Mouse (Mus musculus): Measurements from ENCODE around the gene Stard3. TPM values are rescaled to one million over a fixed set of nuclear protein-coding genes. Genes with fewer than 3 reads are reported as not detected.

Stard3 gene
- total RNA-seq, 2 experiments from 2014 or later, result 34.1 to 36.8 TPM

DNA sequence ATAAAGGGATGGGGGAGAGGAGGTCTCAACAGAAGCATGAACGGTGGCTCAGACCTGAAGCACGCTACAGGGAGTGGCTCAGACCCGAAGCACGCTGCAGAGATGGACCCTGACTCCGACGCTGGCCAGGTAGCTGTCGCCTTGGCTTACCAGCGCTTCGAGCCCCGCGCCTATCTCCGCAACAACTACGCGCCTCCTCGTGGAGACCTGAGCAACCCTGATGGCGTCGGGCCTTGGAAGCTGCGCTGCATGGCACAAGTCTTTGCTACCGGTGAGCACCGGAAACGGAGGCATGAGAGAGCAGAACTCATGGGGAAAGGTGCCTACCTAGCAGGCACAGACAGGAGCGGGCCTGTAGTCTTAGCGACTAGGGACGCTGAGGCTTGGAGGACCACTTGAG, 28.4 kb downstream of the Stard3 start:
- intact Hi-C loops (cut with DNase I), result no loop called here
- DNase-seq (ENCODE audit: low spot score in 2 of 2), result no peak

DNA sequence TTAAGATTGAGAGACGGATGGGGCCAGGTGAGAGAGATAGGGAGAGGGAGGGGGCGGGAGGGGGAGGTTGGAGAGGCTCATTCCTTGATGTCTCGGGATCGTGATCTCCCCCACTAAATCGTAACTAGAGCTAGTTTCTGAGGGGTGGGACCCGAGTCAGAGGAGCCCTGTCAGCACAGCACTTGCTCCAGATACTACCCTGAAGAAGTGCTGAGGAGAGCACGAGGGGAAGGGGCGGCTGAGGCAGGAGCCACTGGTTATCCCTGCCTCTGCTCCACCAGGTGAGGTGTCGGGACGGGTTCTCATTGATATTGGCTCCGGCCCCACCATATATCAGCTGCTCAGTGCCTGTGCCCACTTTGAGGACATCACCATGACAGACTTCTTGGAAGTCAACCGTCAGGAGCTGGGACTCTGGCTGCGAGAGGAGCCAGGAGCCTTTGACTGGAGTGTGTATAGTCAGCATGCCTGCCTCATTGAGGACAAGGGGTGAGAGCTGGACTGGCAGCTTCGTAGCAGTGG, 28.9 kb downstream of the Stard3 start:
- intact Hi-C loops (cut with DNase I), result no loop called here

DNA sequence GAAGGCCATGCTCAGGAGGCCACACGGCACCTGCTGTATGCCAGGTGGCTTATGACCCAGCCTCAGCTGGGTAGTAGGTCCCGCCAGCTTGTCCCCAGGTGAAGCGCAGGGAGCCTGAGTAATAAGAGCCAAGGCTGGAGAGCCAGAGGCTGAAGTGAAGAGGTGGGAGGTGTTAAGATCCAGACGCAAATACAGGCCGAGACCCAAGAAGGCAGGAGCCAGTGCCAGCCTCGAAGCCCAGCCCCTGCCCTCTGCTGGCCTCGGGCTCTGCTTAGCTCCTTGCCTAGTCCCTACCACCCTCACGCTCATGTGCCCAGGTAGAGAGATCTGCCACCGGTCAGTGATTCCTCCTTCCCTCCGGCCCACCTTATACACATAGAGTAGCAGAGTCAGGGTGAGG, 30.1 kb downstream of the Stard3 start:
- intact Hi-C loops (cut with DNase I), result no loop called here
- no peak for DNase-seq (ENCODE audit: low spot score in 2 of 2)

More for the DNA sequence above, 28.9 kb downstream of the Stard3 start:
- no peak for DNase-seq (ENCODE audit: low spot score in 2 of 2)

GRCm38 (mm10) chr11:98389221-98389780, 31.1 kb downstream of the Stard3 start:
- intact Hi-C loops (cut with DNase I), result loop anchor here (1.0 kb wide), 1 partner anchor 47 kb away; no protein-coding TSS in a partner anchor
- DNase-seq (ENCODE audit: low spot score in 2 of 2), result peak; percentile 70 to 78

DNA sequence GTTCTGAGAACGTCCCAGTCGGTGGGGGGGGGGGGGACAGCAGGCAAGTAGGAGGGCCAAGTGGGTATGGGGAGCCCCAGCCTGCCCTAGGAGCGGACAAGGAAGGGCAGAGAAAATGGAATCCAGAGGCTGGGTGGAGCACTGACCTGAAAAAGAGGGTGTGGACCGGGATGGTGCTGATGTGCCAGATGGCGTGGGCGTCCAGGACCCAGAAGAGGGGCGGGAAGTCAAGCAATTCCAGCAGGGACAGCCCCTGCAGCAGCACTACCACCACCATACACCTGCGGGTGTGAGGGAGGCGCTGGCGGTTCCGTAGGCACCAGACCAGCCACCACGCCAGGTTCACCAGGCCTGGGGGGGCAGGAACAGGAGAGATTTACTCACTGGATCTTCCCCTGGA, 32.0 kb downstream of the Stard3 start:
- intact Hi-C loops (cut with DNase I), result loop anchor here (5.0 kb wide), 1 partner anchor 123 kb away; no protein-coding TSS in a partner anchor
- no peak for DNase-seq (ENCODE audit: low spot score in 2 of 2)

DNA sequence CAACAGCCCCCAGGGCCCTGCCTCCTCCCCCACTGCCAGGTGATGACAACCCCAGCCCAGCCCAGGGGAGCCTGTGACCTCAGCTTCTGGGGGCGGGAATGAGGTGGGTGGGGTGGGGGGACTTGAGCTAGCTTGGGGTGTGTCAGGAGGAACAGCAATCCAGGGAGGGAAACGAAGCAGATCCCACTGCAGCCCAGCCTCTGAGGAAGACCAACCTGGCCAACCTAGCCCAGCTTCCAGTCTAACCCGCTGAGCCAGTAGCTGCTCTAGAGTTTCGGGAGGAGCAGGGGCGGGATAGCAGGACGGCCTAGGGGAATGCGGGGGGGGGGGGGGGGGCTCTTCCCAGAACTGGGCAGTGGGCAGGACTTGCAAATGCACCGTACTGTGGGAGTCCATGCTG, 33.9 kb downstream of the Stard3 start:
- intact Hi-C loops (cut with DNase I), result loop anchor here (5.0 kb wide), 1 partner anchor 125 kb away; no protein-coding TSS in a partner anchor
- DNase-seq (ENCODE audit: low spot score in 2 of 2), result no peak

- intact Hi-C loops (cut with DNase I), result loop anchor here (5.0 kb wide), 1 partner anchor 125 kb away; no protein-coding TSS in a partner anchor
- DNase-seq (ENCODE audit: low spot score in 2 of 2), result no peak
Observed at GRCm38 (mm10) chr11:98392645-98393044, 34.5 kb downstream of the Stard3 start.

DNA sequence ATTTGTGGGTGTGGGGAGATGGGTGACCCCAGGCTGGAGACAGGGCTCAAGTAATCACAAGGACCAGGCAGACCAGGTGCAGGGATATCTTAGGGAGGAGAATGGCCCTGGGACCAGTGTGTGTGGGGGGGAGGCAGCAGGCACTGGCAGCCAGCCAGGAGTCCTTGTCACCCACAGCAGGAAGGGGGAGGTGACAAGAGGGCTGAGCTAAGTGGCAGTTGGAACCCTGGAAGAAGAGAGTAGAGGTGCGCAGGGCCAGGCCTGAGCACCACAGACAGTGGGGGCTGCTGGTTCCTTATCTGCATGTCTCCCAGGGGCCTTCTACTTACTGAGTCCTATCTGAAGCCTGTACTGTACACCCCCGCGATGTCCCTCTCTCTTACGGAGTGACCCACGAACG, 35.1 kb downstream of the Stard3 start:
- DNase-seq (ENCODE audit: low spot score in 2 of 2), result no peak
- intact Hi-C loops (cut with DNase I), result loop anchor here (5.0 kb wide), 1 partner anchor 126 kb away; no protein-coding TSS in a partner anchor

GRCm38 (mm10) chr11:98394301-98394700, 36.1 kb downstream of the Stard3 start:
- intact Hi-C loops (cut with DNase I), result loop anchor here (5.0 kb wide), 1 partner anchor 127 kb away; no protein-coding TSS in a partner anchor
- DNase-seq (ENCODE audit: low spot score in 2 of 2), result no peak

DNA sequence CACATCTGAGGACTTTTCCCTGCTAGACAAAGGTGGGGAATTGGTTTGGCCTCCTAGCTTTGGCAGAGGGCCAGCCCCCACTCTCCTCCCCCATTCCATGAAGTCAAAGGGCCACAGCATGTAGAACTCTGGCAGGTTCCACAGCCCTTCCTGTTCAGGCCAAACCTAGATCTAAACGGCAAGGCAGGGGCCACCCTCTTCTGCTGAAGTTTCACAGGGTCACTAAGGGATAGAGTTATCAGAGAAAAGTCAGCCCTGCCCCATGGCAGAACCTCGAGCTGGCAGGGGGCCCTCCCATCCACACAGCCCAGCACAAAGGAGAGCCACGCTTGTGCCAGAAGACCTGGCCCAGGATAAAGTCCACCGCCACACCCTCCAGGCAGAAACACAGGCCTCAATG, 36.9 kb downstream of the Stard3 start:
- DNase-seq (ENCODE audit: low spot score in 2 of 2), result no peak
- intact Hi-C loops (cut with DNase I), result no loop called here

GRCm38 (mm10) chr11:98397946-98398345, 39.8 kb downstream of the Stard3 start:
- no peak for DNase-seq (ENCODE audit: low spot score in 2 of 2)
- intact Hi-C loops (cut with DNase I), result no loop called here

DNA sequence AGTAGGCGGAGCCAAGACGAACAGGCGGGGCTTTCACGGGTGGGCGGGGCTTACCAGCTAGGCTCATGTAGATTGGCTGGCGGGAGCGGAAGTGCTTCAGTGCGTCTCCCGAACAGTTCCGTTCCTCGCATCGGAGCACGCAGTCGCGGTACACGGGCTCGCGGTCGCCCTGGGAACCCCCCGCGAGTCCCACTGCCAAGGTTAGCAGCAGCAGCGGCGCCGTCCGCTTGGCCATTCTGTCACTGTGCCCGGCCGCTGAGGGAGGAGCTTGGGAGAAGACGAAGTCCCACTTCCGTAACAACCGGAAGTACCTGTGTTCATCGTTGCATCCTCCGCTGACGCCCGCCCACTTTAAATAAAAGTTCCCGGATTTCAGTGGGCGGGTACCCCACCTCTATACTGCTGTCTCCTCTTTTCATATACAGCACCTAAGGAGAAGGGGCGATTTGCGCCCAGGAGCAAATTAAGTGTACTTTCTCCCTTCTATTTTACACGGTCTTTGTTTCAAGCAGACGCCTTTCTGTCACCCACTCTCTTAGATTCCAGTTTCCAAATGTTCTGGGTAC, 42.1 kb downstream of the Stard3 start, which contains the start of gene Pgap3:
TSS of gene Pgap3 (minus strand) at position 330 of the 566 bp plus-strand sequence.
- intact Hi-C loops (cut with DNase I), result no loop called here

DNA sequence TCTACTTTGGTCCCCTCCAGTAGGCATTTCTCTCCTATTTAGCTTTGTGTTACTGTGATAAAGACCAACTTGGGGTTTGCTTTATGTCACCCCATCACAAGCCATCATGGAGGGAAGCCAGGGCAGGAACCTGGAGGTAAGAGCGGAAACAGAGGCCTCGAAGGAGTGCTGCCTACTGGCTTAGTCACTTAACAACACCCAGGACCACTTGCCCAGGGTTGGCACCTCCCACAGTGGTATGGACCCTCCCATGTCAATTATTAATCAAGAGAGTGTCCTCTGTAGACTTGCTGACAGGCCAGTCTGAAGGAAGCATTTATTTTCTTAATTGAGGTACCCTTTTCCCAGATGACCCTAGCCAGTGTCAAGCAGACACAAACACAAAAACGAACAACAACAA, 42.6 kb downstream of the Stard3 start:
- DNase-seq (ENCODE audit: low spot score in 2 of 2), result no peak
- intact Hi-C loops (cut with DNase I), result no loop called here

More for the DNA sequence above, 42.1 kb downstream of the Stard3 start, which contains the start of gene Pgap3:
- peak; percentile 88 to 95 for DNase-seq (ENCODE audit: low spot score in 2 of 2)

DNA sequence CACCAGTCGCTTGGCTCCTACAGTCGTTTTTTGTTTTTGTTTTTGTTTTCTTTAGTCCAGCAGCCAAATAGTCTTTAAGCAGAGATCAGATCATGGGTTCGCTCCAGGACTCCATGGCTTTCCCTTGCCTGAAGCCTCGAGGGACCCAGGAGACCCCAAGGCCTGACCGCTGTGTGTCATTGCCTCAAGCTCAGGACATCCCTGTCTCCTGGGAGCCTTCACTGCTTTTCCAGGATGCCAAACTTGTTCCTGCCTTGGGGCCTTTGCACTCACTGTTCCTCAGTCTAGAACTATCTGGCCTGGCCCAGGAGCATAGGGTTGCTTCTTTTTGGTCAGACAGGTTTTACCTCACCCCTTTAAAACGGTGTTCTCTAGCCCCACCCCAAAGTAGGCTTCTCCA, 48.5 kb downstream of the Stard3 start:
- no peak for DNase-seq (ENCODE audit: low spot score in 2 of 2)

GRCm38 (mm10) chr11:98408872-98409271, 50.7 kb downstream of the Stard3 start:
- intact Hi-C loops (cut with DNase I), result no loop called here
- no peak for DNase-seq (ENCODE audit: low spot score in 2 of 2)

More for the DNA sequence above, 48.5 kb downstream of the Stard3 start:
- intact Hi-C loops (cut with DNase I), result no loop called here

DNA sequence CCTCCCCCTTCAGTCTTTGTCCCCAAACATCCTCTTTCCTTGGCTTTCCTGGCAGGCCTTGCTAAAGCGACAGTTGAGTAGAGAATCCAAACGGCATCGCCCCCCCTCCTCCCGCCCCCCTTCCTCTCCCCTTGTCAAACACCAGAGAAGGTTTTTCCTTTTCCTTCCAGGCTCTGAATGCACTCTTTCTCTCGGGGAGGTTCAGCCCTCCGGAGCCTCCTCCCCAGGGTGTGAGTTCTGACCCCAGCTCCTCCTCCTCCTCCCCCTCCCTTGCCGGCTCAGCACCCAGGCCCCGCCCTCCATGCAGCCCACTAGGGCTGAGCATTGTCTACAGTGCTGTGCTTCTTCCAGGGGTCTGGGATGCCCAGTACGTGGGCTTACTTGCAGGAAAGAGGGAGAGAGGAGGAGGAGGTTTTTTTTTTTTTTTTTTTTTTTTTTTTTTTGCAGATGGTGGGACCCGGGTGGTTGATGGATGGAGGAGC, 51.2 kb downstream of the Stard3 start:
- intact Hi-C loops (cut with DNase I), result no loop called here

DNA sequence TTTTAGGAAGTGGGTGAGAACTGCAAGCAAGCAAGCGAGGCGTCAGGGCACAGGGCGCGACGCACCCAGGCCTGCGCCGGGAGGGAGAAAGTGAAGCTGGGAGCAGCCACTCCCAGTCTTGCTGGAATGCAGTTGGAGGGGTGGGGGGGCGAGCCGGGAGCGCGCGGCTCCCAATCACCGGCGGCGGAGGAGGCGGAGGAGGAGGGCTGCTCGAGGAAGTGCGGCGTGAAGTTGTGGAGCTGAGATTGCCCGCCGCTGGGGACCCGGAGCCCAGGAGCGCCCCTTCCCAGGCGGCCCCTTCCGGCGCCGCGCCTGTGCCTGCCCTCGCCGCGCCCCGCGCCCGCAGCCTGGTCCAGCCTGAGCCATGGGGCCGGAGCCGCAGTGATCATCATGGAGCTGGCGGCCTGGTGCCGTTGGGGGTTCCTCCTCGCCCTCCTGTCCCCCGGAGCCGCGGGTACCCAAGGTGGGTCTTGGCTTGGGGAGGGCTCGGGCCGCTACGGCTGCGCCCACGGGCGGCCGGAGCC, 54.2 kb downstream of the Stard3 start, which contains the start of gene Erbb2:
TSS of gene Erbb2 (plus strand) at position 198 of the 524 bp plus-strand sequence.
- intact Hi-C loops (cut with DNase I), result no loop called here
- no peak for DNase-seq (ENCODE audit: low spot score in 2 of 2)

More for the DNA sequence above, 51.2 kb downstream of the Stard3 start:
- DNase-seq (ENCODE audit: low spot score in 2 of 2), result no peak

DNA sequence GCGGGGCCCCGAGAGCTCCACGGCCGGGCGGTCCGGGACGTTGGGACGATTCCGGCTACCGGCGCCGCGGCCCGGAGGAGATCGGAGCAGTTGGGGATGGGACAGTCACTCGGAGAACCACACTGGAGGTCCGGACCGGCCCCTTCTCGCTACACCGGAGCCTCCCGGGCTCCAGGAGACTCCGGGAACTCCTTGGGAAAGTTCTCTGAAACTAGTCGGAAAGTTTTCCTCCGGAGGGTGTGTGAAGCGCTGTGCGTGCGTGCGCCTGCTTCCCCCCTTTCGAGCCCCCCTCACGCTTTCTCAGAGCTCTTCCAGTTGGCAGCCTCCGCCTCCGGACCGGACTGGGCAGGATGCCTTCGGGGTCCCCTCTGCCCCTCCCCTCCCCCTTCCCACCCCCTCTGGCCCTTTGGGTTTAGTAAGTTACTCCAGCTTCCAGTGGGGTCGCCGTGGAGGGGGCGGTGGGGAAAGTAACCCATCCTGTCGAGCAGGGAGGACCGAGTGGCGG, 54.7 kb downstream of the Stard3 start:
- DNase-seq (ENCODE audit: low spot score in 2 of 2), result no peak
- intact Hi-C loops (cut with DNase I), result no loop called here

- intact Hi-C loops (cut with DNase I), result no loop called here
- DNase-seq (ENCODE audit: low spot score in 2 of 2), result no peak
Observed at GRCm38 (mm10) chr11:98413731-98414130, 55.6 kb downstream of the Stard3 start.

- DNase-seq (ENCODE audit: low spot score in 2 of 2), result no peak
- intact Hi-C loops (cut with DNase I), result no loop called here
Observed at GRCm38 (mm10) chr11:98414162-98414561, 56.0 kb downstream of the Stard3 start.
